Mouse (Mus musculus) kidney, embryonic 14.5 days (tissue): Measurements from ENCODE around the gene Kcnh7. TPM values are rescaled to one million over a fixed set of nuclear protein-coding genes. Genes with fewer than 3 reads are reported as not detected.
A peak's percentile ranks its signal among the peaks of the same experiment; 100 is the strongest.
"Not testable (repeated sequence)": the region's sequence is repeated elsewhere in the genome, so short reads cannot be mapped to it uniquely, and the experiment has no call there.

Experiments
- ATAC-seq: fragments of 200-750 bp; cut with Nextera tagmentation; 2 replicates; pipeline ENCODE4 v1.8.0; 2017; ENCODE audit warnings: moderate number of reproducible peaks, mild to moderate bottlenecking, moderate TSS enrichment, moderate library complexity; ENCODE audit not compliant: low FRiP score, low TSS enrichment
- H3K27ac ChIP-seq: fragments of 300-500 bp; sonication (generic); 2 replicates; pipeline ENCODE4 v1.5.1; 2014; ENCODE audit warnings: low read depth, mild to moderate bottlenecking, low read length, moderate library complexity, mixed read lengths
- H3K27me3 ChIP-seq: fragments of 300-500 bp; sonication (generic); 2 replicates; pipeline ENCODE4 v1.6.1; 2014; ENCODE audit warnings: mild to moderate bottlenecking, low read length; ENCODE audit not compliant: control insufficient read depth, insufficient read depth
- H3K36me3 ChIP-seq: fragments of 300-500 bp; sonication (generic); 2 replicates; pipeline ENCODE4 v1.6.1; 2014; ENCODE audit warnings: low read length, mixed read lengths; ENCODE audit not compliant: control insufficient read depth, insufficient read depth
- H3K4me1 ChIP-seq: fragments of 300-500 bp; sonication (generic); 2 replicates; pipeline ENCODE4 v1.6.1; 2014; ENCODE audit warnings: low read length, mixed read lengths; ENCODE audit not compliant: control insufficient read depth, insufficient read depth
- H3K4me2 ChIP-seq: fragments of 300-500 bp; sonication (generic); replicated peaks from 2 replicates; pipeline ENCODE4 v1.6.1; 2014; ENCODE audit warnings: low read depth, mild to moderate bottlenecking, low read length
- H3K4me3 ChIP-seq: fragments of 300-500 bp; sonication (generic); 2 replicates; pipeline ENCODE4 v1.5.1; 2014; ENCODE audit warnings: mild to moderate bottlenecking, low read length
- H3K9ac ChIP-seq: fragments of 300-500 bp; sonication (generic); 2 replicates; pipeline ENCODE4 v1.6.1; 2014; ENCODE audit warnings: low read depth, mild to moderate bottlenecking, low read length, moderate library complexity
- H3K9me3 ChIP-seq: fragments of 300-500 bp; sonication (generic); 2 replicates; pipeline ENCODE4 v1.6.1; 2016; ENCODE audit warnings: low read length; ENCODE audit not compliant: control insufficient read depth
- WGBS: fragments of 180-500 bp; shearing (Covaris S2); extraction: QIAGEN DNeasy Blood & Tissue Kit; methylation state at CpG from one replicate; pipeline ENCODE4 v1.1.7; 2014; 5-methylcytosine and 5-hydroxymethylcytosine counted together
- polyA plus RNA-seq: library from polyadenylated mRNA; unstranded; fragments of >200 nt; fragmentation: Nextera tagmentation; extraction: Ambion mirVana; gene quantifications from 2 replicates; pipeline ENCODE4 v1.2.1, GENCODE M21; 2014

Gene Kcnh7
- polyA plus RNA-seq, 1 experiment from 2014 or later: 4.0 TPM

DNA sequence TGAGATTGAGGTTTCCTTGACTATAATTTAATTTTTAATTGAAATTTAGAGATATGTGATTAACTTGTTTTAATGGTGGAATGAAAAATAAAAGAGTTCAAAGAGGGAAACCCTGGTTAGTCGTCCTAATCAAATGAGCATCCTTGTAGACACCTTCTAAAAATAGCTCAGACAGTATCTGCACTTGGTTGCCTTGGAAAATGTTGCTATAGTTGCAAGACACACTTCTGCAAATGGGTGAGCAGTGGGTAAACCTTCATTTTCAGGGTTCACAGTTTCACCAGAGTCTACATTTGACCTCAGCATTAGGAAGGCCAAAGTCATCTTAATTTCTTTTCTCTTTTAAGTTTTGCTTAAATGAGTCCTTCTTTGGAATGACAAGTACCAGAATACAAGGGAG is 465.7 kb downstream of the Kcnh7 start:
- Histone ChIP-seq H3K9me3 (no peaks in the 10 kb centered on the region), H3K27me3 (no peaks in the 10 kb centered on the region), H3K36me3 (no peaks in the 10 kb centered on the region), H3K27ac (no peak overlapping the region), H3K9ac (no peak overlapping the region), H3K4me2 (no peak overlapping the region), H3K4me3 (no peak overlapping the region), H3K4me1 (no peaks in the 10 kb centered on the region)
- 72% methylated on average over 1 of the region's 1 CpGs for WGBS
- no peak for ATAC-seq

- no peaks in the 10 kb centered on the region for H3K4me1 ChIP-seq
- no peaks in the 10 kb centered on the region for H3K36me3 ChIP-seq
- no peak overlapping the region for H3K27ac ChIP-seq
- ATAC-seq: no peak
- H3K4me2 ChIP-seq: no peak overlapping the region
- WGBS: 87% methylated on average over 6 of the region's 6 CpGs
- no peak overlapping the region for H3K4me3 ChIP-seq
- H3K27me3 ChIP-seq: no peaks in the 10 kb centered on the region
- H3K9me3 ChIP-seq: no peaks in the 10 kb centered on the region
- no peak overlapping the region for H3K9ac ChIP-seq
These were observed 466.8 kb downstream of the Kcnh7 start for GRCm38 (mm10) chr2:62717270-62717669.

DNA sequence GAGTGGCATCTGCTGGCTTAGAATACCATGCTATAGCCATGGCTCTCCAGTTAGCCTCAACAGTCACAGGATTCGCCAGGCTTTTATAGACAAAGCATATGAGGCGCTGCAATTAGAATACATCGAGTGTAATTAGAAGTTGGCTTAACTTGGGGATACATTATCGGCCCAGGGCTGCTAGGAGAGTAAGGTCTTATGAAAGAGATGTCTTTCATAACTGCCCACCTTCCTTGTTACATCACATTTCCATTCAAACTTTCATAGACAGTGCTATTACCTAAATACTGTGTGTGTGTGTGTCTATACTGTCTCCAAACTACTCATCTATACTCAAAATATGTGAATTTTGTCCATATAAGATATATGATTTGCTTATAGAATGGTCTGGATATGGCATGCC is 468.8 kb downstream of the Kcnh7 start:
- Histone ChIP-seq H3K4me2 (no peak overlapping the region), H3K36me3 (no peaks in the 10 kb centered on the region), H3K9me3 (no peaks in the 10 kb centered on the region), H3K27me3 (no peaks in the 10 kb centered on the region), H3K4me1 (no peaks in the 10 kb centered on the region), H3K9ac (no peak overlapping the region), H3K27ac (no peak overlapping the region), H3K4me3 (no peak overlapping the region)
- ATAC-seq: no peak
- 97% methylated on average over 4 of the region's 4 CpGs for WGBS

DNA sequence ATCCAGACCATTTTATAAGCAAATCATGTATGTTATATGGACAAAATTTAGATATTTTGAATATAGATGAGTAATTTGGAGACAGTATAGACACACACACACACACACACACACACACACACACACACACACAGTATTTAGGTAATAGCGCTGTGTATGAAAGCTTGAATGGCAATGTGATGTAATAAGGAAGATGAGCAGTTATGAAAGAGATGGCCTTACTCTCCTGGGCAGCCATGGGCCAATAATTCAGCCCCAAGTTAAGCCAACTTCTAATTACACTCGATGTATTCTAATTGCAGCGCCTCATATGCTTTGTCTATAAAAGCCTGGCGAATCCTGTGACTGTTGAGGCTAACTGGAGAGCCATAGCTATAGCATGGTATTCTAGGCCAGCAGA is 469.7 kb downstream of the Kcnh7 start:
- H3K9me3 ChIP-seq, H3K27me3 ChIP-seq, H3K9ac ChIP-seq, H3K4me3 ChIP-seq, H3K36me3 ChIP-seq, H3K4me2 ChIP-seq, H3K4me1 ChIP-seq, H3K27ac ChIP-seq, ATAC-seq: not testable (repeated sequence)
- WGBS: 95% methylated on average over 4 of the region's 4 CpGs

DNA sequence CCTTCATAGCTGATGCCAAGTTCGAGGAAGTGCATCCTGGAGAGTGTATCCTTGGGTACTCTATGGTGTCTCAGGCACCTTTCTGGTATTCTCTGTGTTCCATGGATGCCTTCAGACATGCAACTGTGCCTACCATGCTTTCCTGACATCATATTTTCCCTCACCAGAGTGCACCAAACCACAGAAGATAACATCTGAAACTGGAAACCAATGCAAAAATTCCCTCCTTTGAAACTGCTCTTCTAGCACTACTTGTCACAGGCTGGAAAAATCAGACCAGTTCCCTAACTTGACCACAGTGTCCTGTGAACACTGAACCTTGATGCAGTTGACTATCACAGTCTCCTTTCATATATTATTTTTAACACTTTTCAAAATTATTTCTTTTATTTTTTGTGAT is 474.5 kb downstream of the Kcnh7 start:
- no peaks in the 10 kb centered on the region for H3K4me1 ChIP-seq
- H3K9me3 ChIP-seq: no peaks in the 10 kb centered on the region
- H3K27ac ChIP-seq: no peak overlapping the region
- H3K27me3 ChIP-seq: no peaks in the 10 kb centered on the region
- H3K36me3 ChIP-seq: no peaks in the 10 kb centered on the region
- no peak overlapping the region for H3K4me3 ChIP-seq
- 79% methylated on average over 1 of the region's 1 CpGs for WGBS
- no peak overlapping the region for H3K9ac ChIP-seq
- H3K4me2 ChIP-seq: no peak overlapping the region
- ATAC-seq: no peak

DNA sequence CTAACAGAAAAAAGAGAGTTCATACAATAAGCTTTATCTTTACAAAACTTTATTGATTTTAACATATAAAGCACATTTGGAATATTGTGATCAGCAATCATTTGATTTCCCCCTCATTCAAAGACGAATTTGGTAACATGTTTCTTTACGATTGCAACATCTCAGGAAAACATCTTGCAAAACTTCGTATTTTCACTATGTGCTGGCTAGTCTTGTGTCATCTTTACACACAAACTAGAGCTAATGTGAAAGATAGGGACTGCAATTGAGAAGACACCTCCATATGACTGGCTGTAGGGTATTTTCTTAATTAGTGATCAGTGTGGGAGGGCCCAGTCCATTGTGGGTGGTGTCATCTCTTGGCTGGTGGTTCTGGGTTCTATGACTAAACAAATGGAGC is 477.8 kb downstream of the Kcnh7 start:
- no peaks in the 10 kb centered on the region for H3K27me3 ChIP-seq
- H3K9me3 ChIP-seq: no peaks in the 10 kb centered on the region
- H3K4me1 ChIP-seq: no peaks in the 10 kb centered on the region
- H3K36me3 ChIP-seq: no peaks in the 10 kb centered on the region
- no peak overlapping the region for H3K9ac ChIP-seq
- H3K27ac ChIP-seq: no peak overlapping the region
- WGBS: 94% methylated on average over 3 of the region's 3 CpGs
- no peak for ATAC-seq
- no peak overlapping the region for H3K4me2 ChIP-seq
- no peak overlapping the region for H3K4me3 ChIP-seq

GRCm38 (mm10) chr2:62685934-62686333 is 498.2 kb downstream of the Kcnh7 start:
- Histone ChIP-seq H3K36me3 (no peaks in the 10 kb centered on the region), H3K9ac (no peak overlapping the region), H3K27me3 (no peaks in the 10 kb centered on the region), H3K4me3 (no peak overlapping the region), H3K4me2 (no peak overlapping the region), H3K9me3 (no peaks in the 10 kb centered on the region), H3K4me1 (no peaks in the 10 kb centered on the region), H3K27ac (no peak overlapping the region)
- ATAC-seq: no peak
- 93% methylated on average over 6 of the region's 6 CpGs for WGBS

- Histone ChIP-seq H3K4me1 (no peaks in the 10 kb centered on the region), H3K4me2 (no peak overlapping the region), H3K36me3 (no peaks in the 10 kb centered on the region), H3K9ac (no peak overlapping the region), H3K9me3 (no peaks in the 10 kb centered on the region), H3K27me3 (no peaks in the 10 kb centered on the region), H3K4me3 (no peak overlapping the region), H3K27ac (no peak overlapping the region)
- 53% methylated on average over 3 of the region's 3 CpGs for WGBS
- ATAC-seq: peak; percentile 49
These were observed 499.0 kb downstream of the Kcnh7 start for GRCm38 (mm10) chr2:62684989-62685595.

DNA sequence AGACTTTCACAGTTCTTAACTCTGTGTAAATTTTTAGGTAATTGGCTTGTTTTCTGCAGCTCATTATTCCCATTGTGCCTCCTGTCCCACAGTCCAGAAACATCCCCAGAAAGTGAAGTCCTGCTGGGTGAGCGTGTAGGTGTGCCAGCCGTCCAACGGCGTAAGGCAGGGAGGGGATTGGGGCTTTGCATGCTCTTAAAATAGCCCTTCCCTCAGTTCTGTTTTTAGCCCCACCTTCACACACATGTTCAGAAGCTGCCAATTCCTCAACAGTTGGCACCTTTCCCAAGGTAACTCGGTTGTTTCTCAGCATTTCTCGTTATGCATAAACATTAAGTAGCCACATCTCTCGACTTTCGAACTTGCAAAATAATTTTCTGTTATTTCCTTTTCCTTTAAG is 502.4 kb downstream of the Kcnh7 start:
- Histone ChIP-seq H3K4me3 (no peak overlapping the region), H3K27ac (no peak overlapping the region), H3K36me3 (no peaks in the 10 kb centered on the region), H3K27me3 (no peaks in the 10 kb centered on the region), H3K9ac (no peak overlapping the region), H3K4me1 (no peaks in the 10 kb centered on the region), H3K9me3 (no peaks in the 10 kb centered on the region), H3K4me2 (no peak overlapping the region)
- ATAC-seq: no peak
- 84% methylated on average over 8 of the region's 8 CpGs for WGBS
